Mouse (Mus musculus) forebrain, embryonic 10.5 days (tissue): ENCODE data around the gene Rbm47. TPM values are rescaled to one million over a fixed set of nuclear protein-coding genes. Genes with fewer than 3 reads are reported as not detected.

Source experiments
- DNase-seq: peaks from one replicate; pipeline ENCODE4 v3.0.0-alpha.2; 2017; ENCODE audit warnings: low spot score; ENCODE audit errors: extremely low spot score
- H3K27ac ChIP-seq: fragments of 300-500 bp; sonication (generic); 2 replicates; pipeline ENCODE4 v1.5.1; 2016; ENCODE audit warnings: mild to moderate bottlenecking
- H3K27me3 ChIP-seq: fragments of 300-500 bp; sonication (generic); 2 replicates; pipeline ENCODE4 v1.6.1; 2016; ENCODE audit warnings: mild to moderate bottlenecking; ENCODE audit not compliant: poor library complexity, severe bottlenecking
- H3K36me3 ChIP-seq: fragments of 300-500 bp; sonication (generic); replicated peaks from 2 replicates; pipeline ENCODE4 v1.6.1; 2016; ENCODE audit warnings: mild to moderate bottlenecking, moderate library complexity
- H3K4me1 ChIP-seq: fragments of 300-500 bp; sonication (generic); 2 replicates; pipeline ENCODE4 v1.6.1; 2016
- H3K4me3 ChIP-seq: fragments of 300-500 bp; sonication (generic); 2 replicates; pipeline ENCODE4 v1.5.1; 2016; ENCODE audit warnings: mild to moderate bottlenecking, moderate library complexity
- H3K9me3 ChIP-seq: fragments of 300-500 bp; sonication (generic); 2 replicates; pipeline ENCODE4 v1.6.1; 2016; ENCODE audit warnings: mild to moderate bottlenecking, moderate library complexity
- WGBS: fragments of 180-500 bp; shearing (Covaris S2); methylation state at CpG from one replicate; pipeline ENCODE4 v1.1.7; 2016; 5-methylcytosine and 5-hydroxymethylcytosine counted together
- microRNA-seq: library from miRNA; unstranded; fragments of <30 nt; microRNA quantifications from one replicate; pipeline ENCODE4, GENCODE M21; 2017
- polyA plus RNA-seq: library from polyadenylated mRNA; unstranded; fragments of >200 nt; fragmentation: Nextera tagmentation; extraction: Ambion mirVana; gene quantifications from 2 replicates; pipeline ENCODE4 v1.2.1, GENCODE M21; 2016

Rbm47 gene
- polyA plus RNA-seq, 1 experiment from 2014 or later = 3.4 TPM

- Histone ChIP-seq H3K9me3 (no peaks in the 10 kb centered on the region), H3K4me3 (no peak overlapping the region), H3K36me3 (no peaks in the 10 kb centered on the region), H3K27ac (no peak overlapping the region), H3K27me3 (no peaks in the 10 kb centered on the region), H3K4me1 (no peaks in the 10 kb centered on the region; the same call in 1 of the 2 replicates)
- 90% methylated on average over 3 of the region's 3 CpGs for WGBS
- no peak for DNase-seq
These were observed 204.9 kb downstream of the Rbm47 start for GRCm38 (mm10) chr5:65968004-65968403.

- no peak overlapping the region for H3K4me3 ChIP-seq
- H3K27ac ChIP-seq = no peak overlapping the region
- no peaks in the 10 kb centered on the region for H3K9me3 ChIP-seq
- H3K27me3 ChIP-seq = no peaks in the 10 kb centered on the region
- no peak for DNase-seq
- 63% methylated on average over 12 of the region's 12 CpGs for WGBS
- no peaks in the 10 kb centered on the region; the same call in 1 of the 2 replicates for H3K4me1 ChIP-seq
- no peaks in the 10 kb centered on the region for H3K36me3 ChIP-seq
These were observed 205.8 kb downstream of the Rbm47 start for GRCm38 (mm10) chr5:65967091-65967490.

Small RNA genes lying within 50 kb of the gene (microRNA-seq; reads per million reads assigned to microRNA genes)
- gene Gm25952 = not detected

Other genes with a start within 250 kb of the Rbm47 start
- gene Chrna9, start 238.2 kb downstream of the Rbm47 start, polyA plus RNA-seq = 0.14 TPM in 1 of 2 replicates, not detected in the other
- gene 9130230L23Rik, start 168.8 kb downstream of the Rbm47 start, polyA plus RNA-seq = not detected in 2 replicates
- 0.34 and 0.64 TPM in 2 replicates for gene Nsun7, start 86.8 kb upstream of the Rbm47 start, polyA plus RNA-seq